Mouse (Mus musculus) thymus, adult 2 months (tissue): Measurements from ENCODE around the gene Mmrn1.
"Not testable (repeated sequence)": the region's sequence is repeated elsewhere in the genome, so short reads cannot be mapped to it uniquely, and the experiment has no call there.

Experiments
- CTCF ChIP-seq: fragments of 200-500 bp; IDR thresholded peaks from 2 replicates; pipeline ENCODE4 v1.5.1; 2012; ENCODE audit warnings: mild to moderate bottlenecking, control low read depth, low read length, moderate library complexity, borderline replicate concordance; ENCODE audit not compliant: control insufficient read depth, poor library complexity, insufficient read depth; ENCODE audit errors: extremely low read depth
- POLR2A ChIP-seq: fragments of 200-500 bp; IDR thresholded peaks from 2 replicates; pipeline ENCODE4 v1.6.1; 2012; ENCODE audit warnings: mild to moderate bottlenecking, low read length, control low read depth, moderate library complexity; ENCODE audit not compliant: control insufficient read depth, poor library complexity, insufficient read depth; ENCODE audit errors: extremely low read depth

- not testable (repeated sequence) for TF ChIP-seq CTCF, POLR2A
Measured at GRCm38 (mm10) chr6:60924676-60925075, at the start of gene Mmrn1.
